Mouse (Mus musculus) embryo, embryonic 11.5 days (tissue): ENCODE data around the gene Gm12666.
"Not testable (repeated sequence)": the region's sequence is repeated elsewhere in the genome, so short reads cannot be mapped to it uniquely, and the experiment has no call there.

ENCODE experiments used
- DNase-seq: peaks from one replicate; pipeline ENCODE4 v3.0.0-alpha.2; 2012; ENCODE audit warnings: low read depth, low spot score

Gm12666 gene

GRCm38 (mm10) chr4:92191649-92192048 is at the start of gene Gm12666:
Gene Gm12666, minus strand, starts transcription at chr4:92191749.
- not testable (repeated sequence) for DNase-seq

GRCm38 (mm10) chr4:92226326-92226725 is 34.8 kb upstream of the Gm12666 start:
- DNase-seq: no peak

- DNase-seq: no peak
Measured at GRCm38 (mm10) chr4:92216286-92216685, 24.7 kb upstream of the Gm12666 start.

- no peak for DNase-seq
Measured at GRCm38 (mm10) chr4:92152646-92153045, 38.9 kb downstream of the Gm12666 start.

DNA sequence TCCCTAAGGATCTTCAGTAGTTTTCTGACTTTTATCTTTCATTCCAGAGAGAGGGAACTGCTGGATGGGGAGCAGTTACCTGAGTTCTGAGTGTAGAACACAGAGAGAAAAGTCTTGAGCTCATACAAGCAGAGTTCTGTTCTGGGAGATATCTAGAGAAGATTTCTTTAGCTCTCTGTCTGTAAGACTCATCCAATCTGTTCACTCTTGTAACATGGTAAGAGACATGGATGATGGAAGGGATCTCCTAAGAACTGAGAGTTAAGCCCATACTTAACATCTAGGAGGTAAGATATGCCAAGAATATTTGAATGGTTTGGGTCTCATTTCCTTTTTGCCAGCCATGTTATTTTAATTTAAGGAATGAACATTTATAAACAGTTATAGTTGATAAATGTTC is 44.4 kb downstream of the Gm12666 start, which contains the start of gene Izumo3:
Izumo3 (minus strand) TSS at position 101 of the 400 bp plus-strand sequence.
- no peak for DNase-seq
